Mouse (Mus musculus): ENCODE results near the gene Gm826. TPM values are rescaled to one million over a fixed set of nuclear protein-coding genes. Genes with fewer than 3 reads are reported as not detected.

Gm826 gene
- polyA plus RNA-seq, 1 experiment = 0.18 TPM

GRCm38 (mm10) chr2:160328886-160329285 lies 5.1 kb downstream of the Gm826 start:
- WGBS = 19% methylated on average over 9 of the region's 9 CpGs
- no peak for DNase-seq
- no peaks in the 10 kb centered on the region; the same call in 1 of the 2 replicates for H3K27me3 ChIP-seq (ENCODE audit: control insufficient read depth, insufficient read depth, low read length)
- no peak overlapping the region for H3K4me3 ChIP-seq (replicated peaks; ENCODE audit: insufficient read depth, low read depth, low read length)
- no peaks in the 10 kb centered on the region for H3K4me1 ChIP-seq (ENCODE audit: control insufficient read depth, insufficient read depth, low read length)
- H3K27ac ChIP-seq (ENCODE audit: insufficient read depth, low read length) = no peak overlapping the region
- TF ChIP-seq CTCF (IDR thresholded peaks at IDR 0.05; ENCODE audit: borderline replicate concordance, insufficient read depth, low read depth, low read length) = no peak
- no peak for TF ChIP-seq POLR2A (IDR thresholded peaks at IDR 0.05; ENCODE audit: borderline replicate concordance, insufficient read depth, low read length)

GRCm38 (mm10) chr2:160327716-160328115 lies 6.2 kb downstream of the Gm826 start:
- 90% methylated on average over 4 of the region's 4 CpGs for WGBS

GRCm38 (mm10) chr2:160327167-160327566 lies 6.8 kb downstream of the Gm826 start:
- Histone ChIP-seq H3K4me3 (replicated peaks; ENCODE audit: insufficient read depth, low read depth, low read length) (no peak overlapping the region), H3K4me1 (ENCODE audit: control insufficient read depth, insufficient read depth, low read length) (no peaks in the 10 kb centered on the region), H3K27me3 (ENCODE audit: control insufficient read depth, insufficient read depth, low read length) (no peaks in the 10 kb centered on the region; the same call in 1 of the 2 replicates), H3K27ac (ENCODE audit: insufficient read depth, low read length) (no peak overlapping the region)
- no peak for DNase-seq
- TF ChIP-seq CTCF (IDR thresholded peaks at IDR 0.05; ENCODE audit: borderline replicate concordance, insufficient read depth, low read depth, low read length) (no peak), POLR2A (IDR thresholded peaks at IDR 0.05; ENCODE audit: borderline replicate concordance, insufficient read depth, low read length) (no peak)
- 20% methylated on average over 4 of the region's 4 CpGs for WGBS

More at GRCm38 (mm10) chr2:160327716-160328115, 6.2 kb downstream of the Gm826 start:
- Histone ChIP-seq H3K4me3 (replicated peaks; ENCODE audit: insufficient read depth, low read depth, low read length) (no peak overlapping the region), H3K27ac (ENCODE audit: insufficient read depth, low read length) (no peak overlapping the region), H3K27me3 (ENCODE audit: control insufficient read depth, insufficient read depth, low read length) (no peaks in the 10 kb centered on the region; the same call in 1 of the 2 replicates), H3K4me1 (ENCODE audit: control insufficient read depth, insufficient read depth, low read length) (no peaks in the 10 kb centered on the region)
- no peak for DNase-seq
- TF ChIP-seq CTCF (IDR thresholded peaks at IDR 0.05; ENCODE audit: borderline replicate concordance, insufficient read depth, low read depth, low read length) (no peak), POLR2A (IDR thresholded peaks at IDR 0.05; ENCODE audit: borderline replicate concordance, insufficient read depth, low read length) (no peak)

- Histone ChIP-seq H3K4me3 (replicated peaks; ENCODE audit: insufficient read depth, low read depth, low read length) (no peak overlapping the region), H3K27ac (ENCODE audit: insufficient read depth, low read length) (no peak overlapping the region), H3K27me3 (ENCODE audit: control insufficient read depth, insufficient read depth, low read length) (no peaks in the 10 kb centered on the region; the same call in 1 of the 2 replicates), H3K4me1 (ENCODE audit: control insufficient read depth, insufficient read depth, low read length) (no peaks in the 10 kb centered on the region)
- 88% methylated on average over 6 of the region's 6 CpGs for WGBS
- TF ChIP-seq CTCF (IDR thresholded peaks at IDR 0.05; ENCODE audit: borderline replicate concordance, insufficient read depth, low read depth, low read length) = no peak
- TF ChIP-seq POLR2A (IDR thresholded peaks at IDR 0.05; ENCODE audit: borderline replicate concordance, insufficient read depth, low read length) = no peak
- no peak for DNase-seq
Observed at GRCm38 (mm10) chr2:160325105-160325644, 8.8 kb downstream of the Gm826 start.

GRCm38 (mm10) chr2:160321829-160322228 lies 12.1 kb downstream of the Gm826 start:
- no peak overlapping the region for H3K4me3 ChIP-seq (replicated peaks; ENCODE audit: insufficient read depth, low read depth, low read length)
- no peak for DNase-seq
- 42% methylated on average over 4 of the region's 4 CpGs for WGBS
- no peaks in the 10 kb centered on the region for H3K4me1 ChIP-seq (ENCODE audit: control insufficient read depth, insufficient read depth, low read length)
- no peaks in the 10 kb centered on the region for H3K27me3 ChIP-seq (ENCODE audit: control insufficient read depth, insufficient read depth, low read length)
- H3K27ac ChIP-seq (ENCODE audit: insufficient read depth, low read length) = no peak overlapping the region
- TF ChIP-seq POLR2A (IDR thresholded peaks at IDR 0.05; ENCODE audit: borderline replicate concordance, insufficient read depth, low read length) (no peak), CTCF (IDR thresholded peaks at IDR 0.05; ENCODE audit: borderline replicate concordance, insufficient read depth, low read depth, low read length) (no peak)

- Histone ChIP-seq H3K4me3 (replicated peaks; ENCODE audit: insufficient read depth, low read depth, low read length) (no peak overlapping the region), H3K27me3 (ENCODE audit: control insufficient read depth, insufficient read depth, low read length) (no peaks in the 10 kb centered on the region), H3K4me1 (ENCODE audit: control insufficient read depth, insufficient read depth, low read length) (no peaks in the 10 kb centered on the region), H3K27ac (ENCODE audit: insufficient read depth, low read length) (no peak overlapping the region)
- 89% methylated on average over 4 of the region's 4 CpGs for WGBS
- DNase-seq = no peak
- TF ChIP-seq POLR2A (IDR thresholded peaks at IDR 0.05; ENCODE audit: borderline replicate concordance, insufficient read depth, low read length) (no peak), CTCF (IDR thresholded peaks at IDR 0.05; ENCODE audit: borderline replicate concordance, insufficient read depth, low read depth, low read length) (no peak)
Observed at GRCm38 (mm10) chr2:160318255-160318654, 15.7 kb downstream of the Gm826 start.

- H3K4me1 ChIP-seq (ENCODE audit: control insufficient read depth, insufficient read depth, low read length) = no peaks in the 10 kb centered on the region
- H3K27ac ChIP-seq (ENCODE audit: insufficient read depth, low read length) = no peak overlapping the region
- no peaks in the 10 kb centered on the region for H3K27me3 ChIP-seq (ENCODE audit: control insufficient read depth, insufficient read depth, low read length)
- no peak overlapping the region for H3K4me3 ChIP-seq (replicated peaks; ENCODE audit: insufficient read depth, low read depth, low read length)
- TF ChIP-seq CTCF (IDR thresholded peaks at IDR 0.05; ENCODE audit: borderline replicate concordance, insufficient read depth, low read depth, low read length) (no peak), POLR2A (IDR thresholded peaks at IDR 0.05; ENCODE audit: borderline replicate concordance, insufficient read depth, low read length) (no peak)
- no peak for DNase-seq
- 24% methylated on average over 12 of the region's 12 CpGs for WGBS
Observed at GRCm38 (mm10) chr2:160313595-160314007, 20.4 kb downstream of the Gm826 start.

- Histone ChIP-seq H3K4me1 (ENCODE audit: control insufficient read depth, insufficient read depth, low read length) (no peaks in the 10 kb centered on the region), H3K27ac (ENCODE audit: insufficient read depth, low read length) (no peak overlapping the region), H3K4me3 (replicated peaks; ENCODE audit: insufficient read depth, low read depth, low read length) (no peak overlapping the region), H3K27me3 (ENCODE audit: control insufficient read depth, insufficient read depth, low read length) (no peaks in the 10 kb centered on the region)
- 86% methylated on average over 3 of the region's 3 CpGs for WGBS
- no peak for DNase-seq
- no peak for TF ChIP-seq POLR2A (IDR thresholded peaks at IDR 0.05; ENCODE audit: borderline replicate concordance, insufficient read depth, low read length)
- TF ChIP-seq CTCF (IDR thresholded peaks at IDR 0.05; ENCODE audit: borderline replicate concordance, insufficient read depth, low read depth, low read length) = no peak
Observed at GRCm38 (mm10) chr2:160305070-160305469, 28.9 kb downstream of the Gm826 start.
